In the genomic region with DNA sequence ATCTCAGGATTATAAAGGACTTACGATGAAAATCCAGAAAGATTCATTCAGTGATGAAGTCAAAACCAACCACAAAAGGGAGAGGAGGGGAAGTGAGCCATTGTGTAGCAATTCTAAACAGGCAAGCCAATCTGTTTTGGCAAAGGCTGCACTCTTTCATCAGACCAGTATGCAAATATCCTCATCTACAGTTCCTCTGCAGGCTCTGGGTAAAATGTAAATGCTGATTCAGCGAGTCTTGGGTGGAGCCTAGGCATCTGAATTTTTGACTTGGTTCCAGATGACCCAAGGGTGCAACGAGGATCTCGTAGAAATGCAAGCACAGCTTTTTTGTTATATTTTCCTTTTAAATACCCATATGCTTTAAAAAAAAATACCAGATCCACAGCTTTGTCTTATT, we compare ENCODE assay signal across 17 mouse cellular contexts. TPM values are rescaled to one million over a fixed set of nuclear protein-coding genes. Genes with fewer than 3 reads are reported as not detected.
A peak's percentile ranks its signal among the peaks of the same experiment; 100 is the strongest.
DNase-seq lines count a peak whose midpoint lies in the region; ATAC-seq and TF ChIP-seq lines count a peak whose summit lies in the region.
"Had no signal": no experiment of that assay in that cellular context is flagged by ENCODE, and none has a peak within 500 bp of the region (broad histone marks: within the 10 kb centered on the region; RNA-seq: fewer than 3 reads in every experiment).

No protein-coding gene starts in this region.

- H3K27me3 ChIP-seq in kidney, embryonic 15.5 days: no peaks in the 10 kb centered on the region
- no peaks in the 10 kb centered on the region for H3K27me3 ChIP-seq in heart, embryonic 11.5 days (ENCODE audit: control insufficient read depth, insufficient read depth, low read length)
- H3K27me3 ChIP-seq: midbrain, embryonic 15.5 days had no signal

- WGBS in kidney, embryonic 15.5 days: 73% methylated on average over 4 of the region's 4 CpGs
- 69% methylated on average over 4 of the region's 4 CpGs for WGBS in heart, embryonic 11.5 days (ENCODE audit: insufficient replicate concordance)

- H3K4me3 ChIP-seq in kidney, embryonic 15.5 days (replicated peaks): no peak overlapping the region
- no peak overlapping the region for H3K4me3 ChIP-seq in heart, embryonic 11.5 days (ENCODE audit: low read depth, low read length)
- H3K4me3 ChIP-seq: heart, adult 2 months; left cerebral cortex, adult 2 months; megakaryocyte, embryonic 14.5 days; midbrain, embryonic 15.5 days had no signal

- no peak for TF ChIP-seq POLR2A in brain, embryonic 14.5 days (IDR thresholded peaks at IDR 0.05; ENCODE audit: borderline replicate concordance, extremely low read depth, insufficient read depth, insufficient read length, poor library complexity, severe bottlenecking)

- H3K27ac ChIP-seq in kidney, embryonic 15.5 days: no peak overlapping the region
- H3K27ac ChIP-seq in heart, embryonic 11.5 days (ENCODE audit: low read depth, low read length): no peak overlapping the region
- H3K27ac ChIP-seq: heart, adult 2 months; left cerebral cortex, adult 2 months; liver, embryonic 14.5 days; midbrain, embryonic 15.5 days had no signal

- H3K9ac ChIP-seq in kidney, embryonic 15.5 days: no peak overlapping the region
- H3K9ac ChIP-seq in heart, embryonic 11.5 days (ENCODE audit: low read depth, low read length): no peak overlapping the region
- H3K9ac ChIP-seq: liver, embryonic 14.5 days; midbrain, embryonic 15.5 days had no signal

- TF ChIP-seq CTCF in brain, embryonic 14.5 days (IDR thresholded peaks at IDR 0.05; ENCODE audit: borderline replicate concordance, extremely low read depth, insufficient read depth, insufficient read length): no peak

- H3K36me3 ChIP-seq in kidney, embryonic 15.5 days: no peaks in the 10 kb centered on the region
- H3K36me3 ChIP-seq in heart, embryonic 11.5 days (ENCODE audit: control insufficient read depth, insufficient read depth, low read length): no peaks in the 10 kb centered on the region
- H3K36me3 ChIP-seq: midbrain, embryonic 15.5 days had no signal

- H3K4me1 ChIP-seq in kidney, embryonic 15.5 days: no peaks in the 10 kb centered on the region
- no peaks in the 10 kb centered on the region for H3K4me1 ChIP-seq in heart, embryonic 11.5 days (ENCODE audit: control insufficient read depth, insufficient read depth, low read length)
- H3K4me1 ChIP-seq: megakaryocyte, embryonic 14.5 days; midbrain, embryonic 15.5 days had no signal

- no peak overlapping the region for H3K4me2 ChIP-seq in kidney, embryonic 15.5 days
- no peak overlapping the region for H3K4me2 ChIP-seq in heart, embryonic 11.5 days
- H3K4me2 ChIP-seq: midbrain, embryonic 15.5 days had no signal

- ATAC-seq in kidney, embryonic 15.5 days (replicated peaks; ENCODE audit: low FRiP score): no peak
- no peak for ATAC-seq in heart, embryonic 11.5 days (replicated peaks; ENCODE audit: insufficient number of reproducible peaks, low FRiP score, low TSS enrichment)
- ATAC-seq: midbrain, embryonic 15.5 days had no signal

- H3K9me3 ChIP-seq in kidney, embryonic 15.5 days (replicated peaks): no peaks in the 10 kb centered on the region
- H3K9me3 ChIP-seq in heart, embryonic 11.5 days (replicated peaks; ENCODE audit: control insufficient read depth, low read length): no peaks in the 10 kb centered on the region
- H3K9me3 ChIP-seq: megakaryocyte, embryonic 14.5 days; midbrain, embryonic 15.5 days had no signal

- DNase-seq in kidney, adult 9 months: peak; percentile 0
- DNase-seq in 3134 (ENCODE audit: extremely low read depth, insufficient read length, low spot score) (peak; percentile 15), 3T3-L1 (ENCODE audit: low read depth, low spot score) (peak; percentile 97)
- peak; percentile 70 for DNase-seq in brain, embryonic 14.5 days (ENCODE audit: low read depth)
- DNase-seq in embryo, embryonic 9.5 days (ENCODE audit: extremely low spot score): no peak
- no peak for DNase-seq in cerebellum, adult 8-10 months
- DNase-seq: cerebellum, postnatal 14 days; heart, adult 2 months; kidney, adult 8-10 months; retina, postnatal 1 day; thymus, postnatal 4 days had no signal

RNA-seq across cellular contexts. Expression of gene Srpx, which starts 9.0 kb away (rescaled TPM):
- 19.9 and 20.0 TPM in 2 replicates for polyA plus RNA-seq in kidney, embryonic 15.5 days (2015; fragmentation: Nextera tagmentation; extraction: Ambion mirVana)
- polyA plus RNA-seq in brain, embryonic 14.5 days (2012; rRNA removed): 4.3 and 5.0 TPM in 2 replicates
- polyA plus RNA-seq in heart, embryonic 11.5 days (2014; fragmentation: Nextera tagmentation; extraction: Ambion mirVana): 4.2 and 4.5 TPM in 2 replicates

Comparison
In these comparisons a context has a peak if more than half of its experiments do, and no peak if none do; other contexts are left out.
1. DNase-seq: peak in kidney, adult 9 months (single experiment), 3134 (single experiment), 3T3-L1 (single experiment) and brain, embryonic 14.5 days (single experiment); none in embryo, embryonic 9.5 days (single experiment) and cerebellum, adult 8-10 months (single experiment).